Mouse (Mus musculus): ENCODE measurements around the gene Syn1. TPM values are rescaled to one million over a fixed set of nuclear protein-coding genes. Genes with fewer than 3 reads are reported as not detected.
A peak's percentile ranks its signal among the peaks of the same experiment; 100 is the strongest.

Syn1 gene
- 0.05 TPM in 1 of 2 replicates, not detected in the other for polyA plus RNA-seq (2015; fragmentation: Nextera tagmentation; extraction: Ambion mirVana)

- Histone ChIP-seq H3K4me2 (ENCODE audit: low read depth, low read length) (peak within 1 kb of the TSS; percentile 69), H3K9ac (replicated peaks) (no peak within 1 kb of the TSS), H3K27me3 (ENCODE audit: insufficient read depth, low read length) (peaks cover 24% of the 10 kb centered on the region), H3K36me3 (replicated peaks; ENCODE audit: insufficient read depth, low read length) (no peaks in the 10 kb centered on the region), H3K27ac (ENCODE audit: low read depth) (no peak within 1 kb of the TSS), H3K9me3 (ENCODE audit: low read length) (no peaks in the 10 kb centered on the region), H3K4me3 (ENCODE audit: low read depth, low read length) (peak within 1 kb of the TSS; percentile 40), H3K4me1 (ENCODE audit: insufficient read depth) (0 out of 2 replicates have a peak, but pooled peaks cover 4% of the 10 kb centered on the region)
- TF ChIP-seq EP300 (IDR thresholded peaks at IDR 0.05; ENCODE audit: low read depth) (no peak), CTCF (IDR thresholded peaks at IDR 0.05; ENCODE audit: low read depth) (no peak)
- ATAC-seq: peak; percentile 90
- peak; percentile 70 for DNase-seq
- WGBS (ENCODE audit: insufficient replicate concordance): 17% methylated on average over 18 of the region's 44 CpGs
Measured at GRCm38 (mm10) chrX:20920844-20921364, at the start of gene Syn1. Gene Syn1, minus strand, starts transcription at chrX:20921004.

GRCm38 (mm10) chrX:20961477-20962378, 40.9 kb upstream of the Syn1 start, which contains the start of gene Uxt:
Gene Uxt, minus strand, starts transcription at chrX:20962017.
- Histone ChIP-seq H3K4me2 (ENCODE audit: low read depth, low read length) (peak within 1 kb of the TSS; percentile 68), H3K9me3 (ENCODE audit: low read length) (no peaks in the 10 kb centered on the region), H3K27me3 (ENCODE audit: insufficient read depth, low read length) (no peaks in the 10 kb centered on the region), H3K4me1 (ENCODE audit: insufficient read depth) (no peaks in the 10 kb centered on the region), H3K4me3 (ENCODE audit: low read depth, low read length) (peak within 1 kb of the TSS; percentile 60), H3K9ac (replicated peaks) (peak within 1 kb of the TSS; percentile 60), H3K36me3 (replicated peaks; ENCODE audit: insufficient read depth, low read length) (peaks cover 3% of the 10 kb centered on the region), H3K27ac (ENCODE audit: low read depth) (peak within 1 kb of the TSS; percentile 96)
- peak; percentile 25; the same call in 1 of the 2 replicates for TF ChIP-seq EP300 (IDR thresholded peaks at IDR 0.05; ENCODE audit: low read depth)
- peak; percentile 42 for TF ChIP-seq CTCF (IDR thresholded peaks at IDR 0.05; ENCODE audit: low read depth)
- peak; percentile 92 for ATAC-seq
- 18% methylated on average over 57 of the region's 57 CpGs for WGBS (ENCODE audit: insufficient replicate concordance)
- peak; percentile 91 for DNase-seq

- H3K4me3 ChIP-seq (ENCODE audit: low read depth, low read length): peak within 1 kb of the TSS; percentile 66
- TF ChIP-seq EP300 (IDR thresholded peaks at IDR 0.05; ENCODE audit: low read depth): no peak
- no peak for TF ChIP-seq CTCF (IDR thresholded peaks at IDR 0.05; ENCODE audit: low read depth)
- no peaks in the 10 kb centered on the region for H3K9me3 ChIP-seq (ENCODE audit: low read length)
- peak within 1 kb of the TSS; percentile 72 for H3K9ac ChIP-seq (replicated peaks)
- WGBS (ENCODE audit: insufficient replicate concordance): 15% methylated on average over 30 of the region's 30 CpGs
- H3K36me3 ChIP-seq (replicated peaks; ENCODE audit: insufficient read depth, low read length): no peaks in the 10 kb centered on the region
- H3K27me3 ChIP-seq (ENCODE audit: insufficient read depth, low read length): no peaks in the 10 kb centered on the region
- peak; percentile 87 for DNase-seq
- peak within 1 kb of the TSS; percentile 80 for H3K27ac ChIP-seq (ENCODE audit: low read depth)
- H3K4me2 ChIP-seq (ENCODE audit: low read depth, low read length): peak within 1 kb of the TSS; percentile 70
- H3K4me1 ChIP-seq (ENCODE audit: insufficient read depth): no peaks in the 10 kb centered on the region
- ATAC-seq: peak; percentile 95
Measured at GRCm38 (mm10) chrX:20950191-20950880, 29.5 kb upstream of the Syn1 start, which contains the start of gene Elk1. Gene Elk1, minus strand, starts transcription at chrX:20950608.

- no peaks in the 10 kb centered on the region for H3K27me3 ChIP-seq (ENCODE audit: insufficient read depth, low read length)
- no peak overlapping the region for H3K4me3 ChIP-seq (ENCODE audit: low read depth, low read length)
- no peaks in the 10 kb centered on the region for H3K4me1 ChIP-seq (ENCODE audit: insufficient read depth)
- TF ChIP-seq CTCF (IDR thresholded peaks at IDR 0.05; ENCODE audit: low read depth): peak; percentile 64
- no peak for TF ChIP-seq EP300 (IDR thresholded peaks at IDR 0.05; ENCODE audit: low read depth)
- WGBS (ENCODE audit: insufficient replicate concordance): 8% methylated on average over 4 of the region's 4 CpGs
- no peak overlapping the region for H3K4me2 ChIP-seq (ENCODE audit: low read depth, low read length)
- no peaks in the 10 kb centered on the region for H3K36me3 ChIP-seq (replicated peaks; ENCODE audit: insufficient read depth, low read length)
- ATAC-seq (no peak), DNase-seq (peak; percentile 41)
- no peak overlapping the region for H3K27ac ChIP-seq (ENCODE audit: low read depth)
- no peak overlapping the region for H3K9ac ChIP-seq (replicated peaks)
- H3K9me3 ChIP-seq (ENCODE audit: low read length): no peaks in the 10 kb centered on the region
Measured at GRCm38 (mm10) chrX:20946055-20946454, 25.3 kb upstream of the Syn1 start.

- H3K27me3 ChIP-seq (ENCODE audit: insufficient read depth, low read length): no peaks in the 10 kb centered on the region
- no peak overlapping the region for H3K4me2 ChIP-seq (ENCODE audit: low read depth, low read length)
- H3K27ac ChIP-seq (ENCODE audit: low read depth): no peak overlapping the region; the same call in 1 of the 2 replicates
- 58% methylated on average over 1 of the region's 1 CpGs for WGBS (ENCODE audit: insufficient replicate concordance)
- DNase-seq (peak; percentile 48), ATAC-seq (peak; percentile 57)
- H3K36me3 ChIP-seq (replicated peaks; ENCODE audit: insufficient read depth, low read length): no peaks in the 10 kb centered on the region; the same call in 1 of the 2 replicates
- no peak for TF ChIP-seq CTCF (IDR thresholded peaks at IDR 0.05; ENCODE audit: low read depth)
- no peak for TF ChIP-seq EP300 (IDR thresholded peaks at IDR 0.05; ENCODE audit: low read depth)
- H3K4me1 ChIP-seq (ENCODE audit: insufficient read depth): no peaks in the 10 kb centered on the region
- no peak overlapping the region for H3K9ac ChIP-seq (replicated peaks)
- no peak overlapping the region for H3K4me3 ChIP-seq (ENCODE audit: low read depth, low read length)
- H3K9me3 ChIP-seq (ENCODE audit: low read length): no peaks in the 10 kb centered on the region
Measured at GRCm38 (mm10) chrX:20931963-20932362, 11.2 kb upstream of the Syn1 start.

Data from liver, postnatal 0 days (tissue).